Mouse (Mus musculus) skeletal muscle tissue, adult 2 months (tissue): ENCODE data around the gene Mixl1.

Experiments
- DNase-seq: peaks from one replicate; pipeline ENCODE4 v3.0.0-alpha.2; 2012; ENCODE audit warnings: low read depth, low spot score

The Mixl1 gene

DNA sequence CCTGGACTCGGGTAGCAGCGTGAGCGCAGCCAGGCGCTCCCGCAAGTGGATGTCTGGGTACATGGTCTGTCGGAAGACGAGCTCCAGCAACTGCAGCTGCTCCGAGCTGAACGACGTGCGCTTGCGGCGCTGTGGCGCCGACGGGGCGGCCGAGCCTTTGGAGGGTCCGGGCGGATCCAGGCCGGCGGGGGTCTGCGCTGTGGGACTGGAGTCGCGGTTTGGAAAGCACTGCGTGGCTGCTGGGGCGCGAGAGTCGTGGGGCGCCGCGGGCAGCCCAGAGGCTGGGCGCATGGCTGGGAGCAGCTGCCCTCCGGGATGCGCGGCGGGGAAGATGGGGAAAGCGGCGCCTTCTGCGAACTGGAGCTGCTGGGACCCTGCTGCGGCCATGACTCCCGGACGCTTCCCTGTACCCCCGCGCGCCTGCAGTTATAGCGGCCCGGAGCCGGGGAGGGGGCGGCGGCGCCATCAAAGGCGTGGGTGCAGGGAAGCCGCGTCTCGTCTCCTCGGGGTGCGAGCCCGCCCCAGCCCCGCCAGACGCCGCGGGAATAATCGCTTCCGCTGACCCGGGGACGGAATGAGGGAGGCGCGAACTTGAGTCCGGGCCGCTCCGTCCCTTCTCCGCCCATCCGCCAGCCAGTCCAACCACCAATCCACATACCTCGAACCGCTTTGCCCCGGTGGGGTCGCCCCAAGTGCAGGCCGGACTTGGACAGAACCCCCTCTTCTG is at the start of gene Mixl1:
Mixl1 (minus strand) TSS at position 409 of the 727 bp plus-strand sequence.
- no peak for DNase-seq

DNA sequence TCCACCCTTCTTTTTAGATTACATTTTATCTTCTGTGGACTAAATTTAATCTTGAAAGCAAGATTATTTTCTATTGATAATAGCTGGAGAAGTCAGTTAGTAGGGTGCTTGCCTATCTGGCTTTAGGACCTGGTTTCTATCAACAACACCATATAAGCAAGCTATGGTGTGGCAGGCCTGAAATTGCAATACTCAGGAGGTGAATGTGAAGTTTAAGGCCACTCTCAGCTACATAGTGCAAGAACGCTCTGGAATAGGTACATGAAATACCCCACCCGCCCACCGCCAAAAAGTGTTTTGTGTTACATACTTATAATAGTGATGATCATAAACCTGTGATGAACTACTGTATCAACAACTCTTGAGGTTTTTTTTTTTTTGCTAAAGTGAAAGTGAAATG is 32.4 kb upstream of the Mixl1 start:
- DNase-seq: no peak

DNA sequence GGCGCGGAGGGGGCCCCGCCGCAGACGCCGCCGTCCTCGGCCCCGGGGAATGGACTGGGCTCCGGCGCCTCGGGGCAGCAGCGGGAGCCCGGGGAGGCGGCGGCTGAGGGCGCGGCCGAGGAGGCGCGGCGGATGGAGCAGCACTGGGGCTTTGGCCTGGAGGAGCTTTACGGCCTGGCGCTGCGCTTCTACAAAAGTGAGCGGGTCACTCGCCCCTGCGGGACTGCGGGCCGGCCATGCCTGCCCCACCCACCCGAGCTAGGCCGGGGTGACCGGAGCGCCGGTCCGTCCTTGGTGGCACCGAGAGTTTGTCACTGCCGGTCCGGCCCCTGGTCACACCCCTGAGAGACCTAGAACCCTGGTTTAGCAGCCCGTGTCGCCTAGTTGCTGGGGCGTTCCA is 29.3 kb upstream of the Mixl1 start:
- DNase-seq: no peak

DNA sequence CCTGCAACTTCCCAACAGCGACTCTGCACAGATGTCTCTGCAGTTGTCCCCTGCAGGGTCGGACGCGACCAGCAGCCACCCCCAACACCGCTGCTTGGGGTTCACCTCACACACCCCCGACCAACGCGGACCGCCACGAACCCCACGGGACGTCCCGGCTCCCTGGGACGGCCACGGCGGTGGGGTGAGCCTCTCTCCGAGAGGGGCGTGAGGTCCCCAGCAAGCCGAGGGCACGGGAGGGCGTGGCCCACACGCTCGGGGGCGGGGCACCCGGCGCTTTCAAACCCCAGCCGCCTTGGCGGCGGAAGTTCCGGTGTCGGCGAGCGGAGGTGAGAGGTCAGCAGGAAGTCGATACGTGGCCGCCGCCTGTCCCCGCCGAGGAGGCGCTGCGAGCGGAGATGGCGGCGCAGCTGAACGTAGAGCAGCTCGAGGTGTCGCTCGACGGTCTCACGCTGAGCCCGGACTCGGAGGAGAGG is 28.9 kb upstream of the Mixl1 start, which contains the start of gene Acbd3:
Acbd3 (plus strand) TSS at position 340 of the 476 bp plus-strand sequence.
- DNase-seq: peak; percentile 77

DNA sequence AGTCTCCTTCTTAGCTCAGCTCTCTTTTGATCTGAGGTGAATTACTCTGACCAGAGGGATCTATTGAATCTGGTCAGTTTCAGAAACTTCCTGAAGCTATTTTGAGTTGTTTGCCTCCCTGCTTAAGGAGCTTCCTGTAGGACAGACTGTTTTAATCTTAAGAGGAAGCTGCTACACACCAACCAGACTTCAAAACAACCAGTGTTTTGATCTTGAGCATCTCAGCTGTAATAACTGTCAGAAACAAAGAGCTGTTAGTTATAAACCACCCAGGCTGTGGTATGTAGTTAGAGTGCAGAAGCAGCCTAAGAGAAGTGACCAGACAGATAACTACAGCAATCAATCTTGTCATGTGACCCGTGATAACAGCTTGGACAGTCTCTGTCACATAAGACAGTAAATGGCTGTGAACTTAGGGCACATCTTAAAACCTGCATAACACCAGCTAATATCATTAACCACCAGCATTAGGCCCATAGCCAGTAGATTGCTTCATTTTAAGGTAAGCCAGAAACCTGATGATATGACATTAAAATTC is 26.9 kb upstream of the Mixl1 start:
- no peak for DNase-seq

DNA sequence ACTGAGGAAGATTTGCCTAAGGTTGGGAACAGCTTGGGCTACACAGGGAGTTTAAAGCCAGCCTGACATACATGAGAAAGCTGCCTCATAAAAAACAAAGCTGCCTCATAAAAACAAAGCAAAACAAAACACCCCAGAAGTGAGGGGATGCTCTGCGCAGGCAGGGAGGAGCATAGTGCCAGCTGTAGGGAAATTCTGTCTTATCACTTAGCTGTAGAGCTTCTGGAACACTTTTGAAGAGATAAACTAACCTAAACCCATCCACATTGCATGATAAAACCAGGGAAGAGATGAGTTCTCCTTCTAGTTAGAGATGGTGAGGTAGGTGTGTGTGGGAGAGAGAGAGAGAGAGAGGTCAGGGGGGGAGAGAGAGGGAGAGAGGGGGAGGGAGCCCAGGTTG is 25.8 kb upstream of the Mixl1 start:
- no peak for DNase-seq

DNA sequence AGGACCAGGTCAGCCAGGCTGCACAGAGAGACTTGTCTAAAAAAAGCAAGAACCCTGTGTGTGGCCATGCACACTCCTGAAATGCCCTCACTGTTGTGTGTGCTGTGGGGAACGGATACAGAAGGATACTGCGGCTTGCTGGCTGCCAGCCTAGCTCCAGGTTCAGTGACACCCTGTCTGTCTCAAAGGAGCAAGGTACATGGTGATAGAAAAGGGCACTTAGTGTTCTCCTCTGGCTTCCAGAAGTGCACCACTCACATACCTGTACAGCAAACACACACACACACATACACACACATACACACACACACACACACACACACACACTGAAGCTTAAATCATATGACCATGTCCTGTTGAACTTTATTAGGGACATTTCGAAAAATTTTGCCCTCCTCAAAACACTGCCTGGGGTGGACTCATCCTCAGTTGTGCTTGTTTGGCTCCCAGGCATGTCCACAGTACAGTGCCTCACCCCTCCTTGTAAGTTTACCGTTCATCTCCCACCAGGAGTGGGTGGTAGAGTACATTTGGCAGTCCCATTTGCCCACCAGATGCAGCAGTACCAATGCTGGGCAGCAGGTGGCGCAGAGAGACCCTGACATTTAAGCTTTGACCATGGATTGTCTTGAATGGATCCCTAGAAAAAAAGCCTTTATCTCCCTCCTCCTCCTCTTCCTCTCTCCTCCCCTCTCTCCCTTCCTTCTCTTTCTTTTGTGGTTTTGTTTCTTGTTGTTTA is 23.3 kb upstream of the Mixl1 start:
- peak; percentile 56 for DNase-seq

DNA sequence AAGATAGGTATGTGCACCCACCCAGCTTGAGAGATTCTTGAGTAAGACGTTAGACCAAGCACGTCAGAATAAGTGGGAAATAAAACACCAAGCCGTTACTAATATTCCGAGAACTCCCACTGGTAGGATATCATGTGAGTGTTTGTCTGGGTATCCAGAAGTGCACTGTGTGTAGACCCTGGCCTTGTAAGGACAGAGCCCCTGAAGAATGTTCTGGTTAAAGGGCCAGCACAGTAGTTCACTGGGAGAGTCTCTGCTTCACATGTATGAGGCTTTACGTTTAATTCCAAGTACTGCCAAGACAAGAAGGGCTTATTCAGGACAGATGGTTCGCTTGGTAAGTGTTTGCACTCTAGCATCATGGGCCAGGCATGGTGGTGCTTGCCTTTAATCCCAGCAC is 22.6 kb upstream of the Mixl1 start:
- no peak for DNase-seq

DNA sequence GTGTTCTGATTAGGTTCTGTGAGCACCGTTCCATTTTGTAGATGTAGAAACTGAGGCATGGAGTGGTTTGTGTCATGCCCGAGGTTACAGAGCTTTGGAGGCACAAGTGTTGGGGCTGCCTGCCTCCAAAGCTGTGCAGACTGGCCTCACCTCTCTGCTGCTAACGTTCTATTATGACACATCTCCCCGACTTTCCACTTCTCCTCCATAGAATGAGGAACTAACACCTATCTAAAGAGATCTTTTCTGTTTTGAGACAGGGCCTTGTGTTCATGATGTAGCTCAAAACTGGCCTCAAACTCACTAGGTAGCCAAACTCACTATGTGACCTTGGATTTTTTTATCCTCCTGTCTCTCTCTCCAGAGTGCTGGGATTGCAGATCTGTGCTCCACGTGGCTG is 21.9 kb upstream of the Mixl1 start:
- DNase-seq: no peak

DNA sequence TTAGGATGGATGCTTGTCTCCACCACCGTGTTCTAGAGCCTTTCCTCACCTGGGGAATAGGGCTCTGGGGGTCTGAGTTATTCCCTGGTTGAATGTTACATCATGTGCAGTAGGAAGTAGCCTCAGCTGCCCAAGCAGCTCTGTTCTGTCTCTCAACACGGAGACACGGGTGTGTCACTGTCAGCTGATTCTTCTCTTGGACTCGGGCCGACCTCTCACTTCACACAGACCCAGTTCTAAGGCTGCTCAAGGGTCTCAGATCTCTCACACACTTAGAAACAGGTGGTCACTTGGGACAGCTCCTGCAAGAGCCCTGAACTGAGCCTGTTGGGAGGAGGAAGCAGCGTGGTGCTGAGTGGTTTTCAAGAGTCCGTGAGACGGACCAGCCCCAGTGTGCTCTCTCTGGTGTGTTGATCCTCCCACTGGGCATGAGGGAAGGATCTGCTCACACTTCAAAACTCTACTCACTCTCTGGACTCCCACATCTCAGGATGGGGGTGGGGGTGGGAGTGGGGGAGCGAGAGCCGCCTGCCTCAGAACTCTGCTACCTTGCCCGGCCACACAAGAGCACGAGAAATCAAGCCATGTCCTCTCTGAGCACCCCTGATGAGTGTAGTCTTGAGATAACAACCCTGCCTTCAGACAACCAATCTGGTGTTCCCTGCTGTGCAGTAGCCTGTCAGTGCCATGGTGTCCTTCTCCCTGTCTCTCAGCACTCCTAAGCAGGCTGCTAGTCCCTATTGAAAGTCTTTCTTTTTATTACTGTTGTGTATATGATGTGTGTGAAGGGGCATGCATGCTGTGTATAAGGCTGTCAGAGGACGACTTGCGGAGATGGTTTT is 12.3 kb upstream of the Mixl1 start:
- DNase-seq: no peak

DNA sequence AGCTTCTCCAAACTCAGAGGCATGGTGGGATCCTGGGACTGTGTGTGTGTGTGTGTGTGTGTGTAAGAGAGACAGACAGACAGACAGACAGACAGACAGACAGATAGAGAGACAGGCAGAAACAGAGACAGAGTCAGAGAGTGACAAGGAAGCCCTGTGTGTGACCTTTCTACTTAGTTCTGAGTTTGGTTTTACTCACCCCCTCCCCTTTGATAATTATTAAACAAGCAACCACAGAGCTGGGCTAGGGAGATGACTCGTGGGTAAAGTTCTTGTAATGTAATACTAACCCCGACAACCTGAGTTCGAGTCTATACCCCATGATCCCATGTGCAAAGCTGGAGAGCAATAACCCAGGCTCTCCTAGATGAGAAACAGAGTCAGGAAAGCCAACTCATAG is 11.0 kb upstream of the Mixl1 start:
- no peak for DNase-seq

DNA sequence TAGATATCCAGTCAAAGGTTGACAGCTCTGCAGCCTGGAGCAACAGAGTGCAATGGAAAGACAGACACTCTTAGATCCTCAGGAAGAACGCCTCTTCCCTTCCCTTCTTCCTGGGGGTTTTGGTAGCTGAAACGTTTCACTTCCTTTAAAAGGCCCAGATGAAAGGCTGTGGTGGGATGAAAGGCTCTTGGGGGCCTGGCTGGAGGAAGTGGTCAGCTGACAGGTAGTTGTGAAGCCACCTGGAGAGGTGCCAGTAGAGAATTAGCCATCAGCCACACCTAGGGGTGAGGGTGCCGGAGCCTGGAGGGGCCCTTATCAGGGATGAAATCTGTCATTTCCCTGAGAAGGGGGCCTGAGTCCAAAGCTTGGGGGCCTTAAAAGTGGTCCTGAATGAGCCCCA is 10.5 kb upstream of the Mixl1 start:
- DNase-seq: no peak

DNA sequence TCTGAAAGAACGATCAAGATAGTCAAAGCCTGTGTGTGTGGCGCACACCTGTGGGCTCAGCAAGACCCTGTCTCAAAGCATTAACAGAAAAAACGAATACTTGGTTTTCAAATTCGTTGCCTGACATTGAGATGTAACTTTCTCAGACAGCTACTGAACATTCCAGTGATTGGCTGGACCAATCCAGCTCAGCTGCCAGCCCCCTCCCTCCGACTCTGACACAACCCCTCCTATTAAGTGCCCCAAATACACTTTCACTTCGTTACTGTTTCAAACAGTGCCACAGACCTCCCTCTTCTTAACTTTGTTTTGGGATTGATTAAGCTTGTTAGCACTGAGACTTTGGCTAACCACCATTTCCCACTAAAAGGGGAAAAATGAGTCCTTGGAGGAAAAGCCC is 6.6 kb upstream of the Mixl1 start:
- no peak for DNase-seq

DNA sequence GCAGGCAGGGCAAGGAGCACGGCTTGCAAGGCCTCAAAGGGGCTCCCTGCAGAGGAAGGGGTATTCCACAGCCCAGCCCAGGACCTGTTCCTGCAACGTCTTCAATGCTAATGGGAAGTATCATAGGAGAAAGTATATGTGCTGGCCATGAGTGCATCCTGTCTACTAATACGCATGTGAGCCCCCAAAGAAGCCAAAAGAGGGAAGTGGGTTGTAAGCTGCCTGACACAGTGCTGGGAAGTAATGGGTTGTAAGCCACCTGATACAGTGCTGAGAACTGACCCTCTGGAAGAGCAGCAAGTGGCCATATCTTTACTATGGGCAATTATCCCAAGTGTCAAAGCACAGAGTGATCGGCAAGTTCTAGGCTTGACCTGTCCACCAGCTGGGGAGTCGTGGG is 1.2 kb upstream of the Mixl1 start:
- no peak for DNase-seq

DNA sequence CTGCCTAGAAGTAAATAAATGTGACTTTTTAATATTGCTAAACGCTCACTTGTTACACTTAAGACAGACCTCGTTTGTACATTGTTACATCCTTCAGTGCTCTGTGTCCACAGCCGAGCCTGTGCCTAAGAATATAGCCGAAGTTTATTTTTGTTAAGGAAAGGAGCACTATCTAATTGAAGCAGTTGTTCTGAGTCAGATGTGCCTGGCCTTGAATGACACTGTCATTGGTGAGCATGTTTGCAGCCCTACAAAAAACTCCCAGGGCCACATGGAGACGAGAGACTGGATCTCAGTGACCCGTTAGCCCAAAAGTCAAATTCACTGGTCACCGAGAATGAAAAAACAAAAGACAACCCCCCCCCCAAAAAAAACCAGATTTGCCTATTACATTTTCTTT is 5.5 kb downstream of the Mixl1 start:
- no peak for DNase-seq
